Mouse (Mus musculus): ENCODE data around the gene Gm37240.

The Gm37240 gene

DNA sequence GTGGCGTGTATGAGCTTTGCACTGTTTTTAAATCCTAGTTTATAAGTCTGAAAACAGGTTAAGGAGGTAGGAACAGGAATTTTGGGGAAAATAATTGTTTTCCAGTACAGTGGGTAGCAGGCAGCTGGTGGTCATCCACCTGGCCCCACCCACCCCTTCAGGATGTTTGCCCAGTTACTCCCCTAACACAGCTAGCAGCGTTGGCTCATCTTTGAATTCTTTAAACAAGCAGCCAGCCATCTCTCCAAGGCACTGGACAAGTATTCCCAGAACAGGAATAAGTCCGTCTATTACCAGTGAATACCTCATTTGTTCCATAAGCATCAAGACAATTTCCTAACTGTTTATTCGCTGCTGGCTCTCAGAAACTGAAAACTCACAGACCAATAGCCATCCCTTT is 1111.7 kb downstream of the Gm37240 start:
- DNase-seq (ENCODE audit: low read depth, low spot score): no peak

DNA sequence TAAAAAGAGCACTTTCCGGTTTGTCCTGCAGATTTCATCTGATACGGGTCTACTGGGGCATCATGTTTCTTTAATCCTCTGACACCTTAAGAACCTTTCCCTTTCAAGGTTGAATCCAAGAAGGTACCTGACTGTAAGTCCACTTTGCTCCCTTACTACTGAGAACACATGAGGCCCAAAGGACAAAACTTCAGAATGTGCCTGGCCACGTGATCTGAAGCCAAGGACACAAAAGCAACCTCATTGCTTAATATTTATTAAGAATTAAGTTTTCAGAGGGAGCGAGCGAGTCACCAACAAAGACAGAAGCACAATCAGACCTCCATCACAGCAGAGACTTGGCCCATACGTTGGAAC is 1112.3 kb downstream of the Gm37240 start:
- no peak for DNase-seq (ENCODE audit: low read depth, low spot score)

DNA sequence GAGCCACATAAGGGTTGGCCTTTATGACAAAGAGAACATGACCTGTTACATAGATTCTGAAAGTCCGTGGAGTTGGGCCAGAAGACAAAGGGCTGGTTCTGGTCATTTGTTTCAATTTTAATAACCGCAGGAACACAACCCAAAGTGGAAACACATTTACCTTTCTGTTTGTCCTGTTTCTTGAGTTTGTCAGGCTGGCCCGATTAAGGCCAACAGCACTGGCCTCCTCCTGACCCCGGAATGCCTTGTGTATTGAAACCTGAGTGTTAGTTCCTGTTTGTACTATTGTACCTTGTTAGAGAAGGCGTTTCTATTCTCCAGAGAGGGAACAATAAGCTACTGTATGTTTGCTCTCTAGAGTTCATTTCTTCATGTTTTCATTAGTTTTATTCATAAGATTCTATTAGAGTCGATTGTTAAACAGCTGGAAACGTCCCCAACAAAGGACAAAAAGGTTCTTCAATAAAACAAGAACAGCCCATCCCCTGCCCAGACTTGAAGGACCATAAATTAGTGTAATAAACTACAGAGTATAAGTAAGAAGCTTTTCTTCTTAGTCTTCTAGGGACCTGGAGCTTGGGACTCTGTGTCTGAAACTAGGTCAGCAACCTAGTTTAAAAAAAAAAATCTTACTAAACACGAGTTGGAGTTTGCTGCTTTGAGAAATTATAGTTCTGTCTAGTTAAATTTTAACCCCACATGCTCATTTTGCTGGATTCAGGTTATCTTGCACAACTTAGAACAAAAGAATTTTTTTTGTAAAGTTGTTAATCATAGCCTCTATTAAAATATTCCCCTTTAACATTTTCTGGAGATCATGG is 1112.9 kb downstream of the Gm37240 start:
- DNase-seq (ENCODE audit: low read depth, low spot score): no peak

DNA sequence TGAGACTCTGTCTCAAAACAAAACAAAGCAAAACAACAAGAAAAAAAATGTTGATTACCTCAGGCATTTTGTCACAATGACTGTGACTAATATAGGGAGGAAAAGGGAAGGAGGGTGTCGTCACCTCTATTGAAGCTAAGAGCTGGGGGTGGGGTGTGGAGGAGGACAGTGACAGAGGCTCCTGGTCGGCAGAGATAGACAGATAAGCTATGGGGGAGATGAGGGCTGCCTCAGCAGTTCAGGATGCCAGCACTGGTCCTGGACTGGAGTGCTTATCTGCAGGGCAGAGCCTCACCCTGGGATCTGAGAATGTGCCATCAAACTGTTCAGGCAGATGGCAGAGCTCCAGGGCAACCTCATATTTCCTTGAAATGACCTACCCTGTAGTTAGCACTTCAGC is 1115.3 kb downstream of the Gm37240 start:
- DNase-seq (ENCODE audit: low read depth, low spot score): peak; percentile 7

DNA sequence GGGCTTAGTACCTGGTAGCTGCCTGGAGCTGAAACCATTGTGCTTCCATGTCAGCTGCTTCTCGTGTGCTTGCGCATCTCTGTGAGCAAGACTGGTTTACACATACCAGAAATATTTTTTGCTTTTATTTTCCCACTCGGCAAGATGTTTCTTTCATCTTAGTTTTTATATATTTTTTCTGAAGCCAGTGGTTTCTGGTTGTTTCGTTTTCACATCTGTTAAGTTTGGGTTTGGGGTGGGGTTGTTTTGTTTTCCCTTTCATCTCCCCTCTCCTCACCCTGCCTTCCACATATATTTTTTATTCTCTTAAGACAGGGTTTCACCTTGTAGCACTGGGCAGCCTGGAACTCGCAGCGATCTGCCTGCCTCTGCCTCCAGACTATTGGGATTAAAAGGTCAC is 1116.8 kb downstream of the Gm37240 start:
- DNase-seq (ENCODE audit: low read depth, low spot score): no peak

DNA sequence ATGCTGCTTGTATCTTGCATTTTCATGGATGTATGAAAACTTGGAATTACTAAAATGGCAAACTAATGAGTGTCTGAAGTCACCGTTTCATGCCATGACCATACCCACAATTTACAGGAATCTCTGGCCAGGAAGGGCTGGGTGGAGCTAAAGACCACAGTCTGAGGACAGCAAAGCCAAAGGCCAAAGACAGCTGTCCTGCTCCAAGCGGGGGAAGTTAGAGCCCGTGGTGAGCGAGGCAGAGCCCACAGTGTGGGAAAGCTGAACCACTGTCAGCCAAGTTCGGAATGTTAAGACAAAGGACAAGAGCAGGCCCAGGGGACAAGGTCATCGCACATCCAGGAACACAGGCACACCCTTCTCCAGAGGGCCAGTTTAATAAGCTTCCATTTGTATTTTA is 1117.9 kb downstream of the Gm37240 start:
- DNase-seq (ENCODE audit: low read depth, low spot score): peak; percentile 39

DNA sequence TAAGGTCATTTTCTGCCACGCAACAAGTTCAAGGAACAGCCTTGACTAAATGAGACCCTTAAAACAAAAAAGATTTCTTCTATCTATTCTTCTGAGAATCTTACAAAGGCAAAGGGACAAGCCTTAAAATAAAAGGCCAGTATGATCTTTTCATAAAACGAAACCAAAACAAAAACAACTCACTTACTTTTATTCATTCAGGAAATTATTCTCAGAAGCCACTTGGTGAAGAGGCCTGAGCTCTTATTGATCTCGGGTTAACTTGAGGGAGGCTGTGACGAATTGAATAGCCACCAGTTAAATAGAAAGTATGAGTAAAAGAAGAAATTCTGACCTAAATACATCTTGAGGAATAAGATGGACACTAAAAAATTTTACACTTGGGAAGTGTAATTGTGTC is 1118.4 kb downstream of the Gm37240 start:
- no peak for DNase-seq (ENCODE audit: low read depth, low spot score)

DNA sequence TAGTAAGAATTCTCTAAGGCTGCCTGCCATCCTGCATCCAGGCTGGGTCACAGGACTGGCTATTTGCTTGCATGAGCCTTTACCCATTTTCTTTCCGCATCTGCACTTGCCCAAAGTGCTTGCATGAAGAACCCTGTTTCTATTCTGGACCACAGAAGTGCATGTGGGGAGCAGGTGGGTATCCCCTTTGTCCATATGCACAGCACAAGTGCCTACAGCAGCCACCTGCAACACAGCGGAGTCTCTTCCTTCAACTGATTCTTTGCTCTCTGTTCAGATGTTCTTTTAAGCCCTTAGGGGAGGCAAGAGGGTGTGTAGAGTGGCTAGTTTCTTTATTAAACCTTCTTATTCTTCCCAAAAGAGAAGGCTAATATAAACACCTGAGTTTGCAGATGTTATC is 1133.5 kb downstream of the Gm37240 start:
- no peak for DNase-seq (ENCODE audit: low read depth, low spot score)

DNA sequence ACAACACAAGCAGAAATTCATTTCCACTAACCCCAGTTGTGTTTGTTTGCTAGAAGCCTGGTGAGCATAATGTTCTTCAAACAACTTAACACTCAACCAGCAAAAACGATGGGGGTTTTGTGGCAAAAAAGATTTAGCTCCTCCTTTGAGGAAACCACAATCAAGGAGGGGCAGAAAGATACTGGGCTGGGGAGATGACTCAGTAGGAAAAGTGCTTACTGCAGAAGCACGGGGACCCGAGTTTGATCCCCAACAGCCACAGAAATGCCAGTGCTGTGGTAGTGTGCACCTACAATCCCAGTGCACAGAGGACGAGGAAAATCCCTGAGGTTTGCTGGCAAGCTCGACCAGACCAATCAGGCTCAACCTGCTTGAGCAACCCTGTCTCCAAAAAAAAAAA is 1138.1 kb downstream of the Gm37240 start:
- no peak for DNase-seq (ENCODE audit: low read depth, low spot score)

DNA sequence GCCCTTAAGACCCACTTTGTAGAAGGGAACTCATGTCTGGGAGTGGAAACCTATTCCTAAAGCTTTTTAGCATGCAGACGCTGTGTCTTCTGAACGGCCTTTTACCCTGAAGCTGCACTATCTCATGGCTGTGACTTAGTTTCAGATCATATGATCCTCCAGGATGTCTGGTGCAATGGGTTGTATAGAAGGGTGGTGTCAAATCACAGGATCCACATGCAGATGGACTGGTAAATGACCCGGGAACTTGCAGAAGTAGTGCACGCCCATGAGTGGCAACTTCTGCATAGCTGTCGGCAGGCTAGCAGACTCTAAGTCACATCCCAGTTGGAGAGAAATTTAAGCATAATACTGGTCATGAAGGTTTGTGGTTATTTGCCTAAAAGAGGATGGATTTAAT is 1139.2 kb downstream of the Gm37240 start:
- no peak for DNase-seq (ENCODE audit: low read depth, low spot score)

DNA sequence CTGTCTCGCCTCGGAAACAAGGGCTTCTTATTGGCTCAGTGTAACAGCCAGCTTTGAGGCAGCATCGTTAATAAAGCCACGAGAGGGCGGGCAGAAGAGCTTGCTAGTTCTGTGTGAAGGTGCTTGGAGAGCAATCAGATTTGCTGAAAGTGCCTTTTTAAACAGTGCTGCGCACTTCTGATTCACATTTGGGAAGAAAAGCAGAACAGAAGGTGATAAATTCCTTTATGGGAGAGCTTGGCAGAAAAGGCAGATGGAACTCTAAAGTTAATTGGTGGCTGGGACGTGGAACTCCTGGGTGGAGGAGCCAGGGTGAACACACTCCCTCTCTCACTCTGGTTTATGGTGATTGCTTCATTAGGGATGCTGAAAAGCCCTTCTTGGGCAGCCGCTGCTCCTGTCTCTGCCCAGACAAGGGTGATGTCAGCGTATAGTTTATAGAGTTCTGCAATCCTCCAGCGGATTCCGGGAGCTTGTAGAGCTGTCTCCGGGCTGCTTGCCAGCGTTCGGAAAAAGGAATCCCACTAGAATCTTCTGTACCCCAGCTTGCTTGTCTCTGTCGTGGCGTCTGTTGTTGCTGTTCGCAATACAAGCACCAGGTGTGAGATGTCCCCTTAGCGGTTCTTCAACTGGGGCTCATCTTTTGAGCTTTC is 1141.7 kb downstream of the Gm37240 start:
- peak; percentile 12 for DNase-seq (ENCODE audit: low read depth, low spot score)

DNA sequence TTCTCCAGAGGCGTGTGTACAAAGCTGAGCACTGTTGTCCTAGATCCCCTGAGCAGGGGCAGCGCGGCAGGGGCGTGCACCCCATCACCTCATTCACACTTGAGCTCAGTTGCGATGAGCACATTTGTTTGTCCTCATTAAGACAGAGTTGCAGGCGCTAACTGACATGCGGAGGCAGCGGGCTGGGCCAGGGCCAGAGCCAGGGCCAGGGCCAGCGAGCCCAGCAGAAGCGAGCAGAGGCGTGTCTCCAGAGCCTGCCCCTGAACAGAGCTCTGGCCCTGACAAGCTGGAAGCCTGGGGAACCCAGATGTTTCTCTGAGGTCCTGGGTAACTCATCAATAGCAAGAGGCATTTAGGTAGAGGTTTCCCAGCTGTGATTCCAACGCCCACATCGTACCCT is 1142.6 kb downstream of the Gm37240 start:
- no peak for DNase-seq (ENCODE audit: low read depth, low spot score)

DNA sequence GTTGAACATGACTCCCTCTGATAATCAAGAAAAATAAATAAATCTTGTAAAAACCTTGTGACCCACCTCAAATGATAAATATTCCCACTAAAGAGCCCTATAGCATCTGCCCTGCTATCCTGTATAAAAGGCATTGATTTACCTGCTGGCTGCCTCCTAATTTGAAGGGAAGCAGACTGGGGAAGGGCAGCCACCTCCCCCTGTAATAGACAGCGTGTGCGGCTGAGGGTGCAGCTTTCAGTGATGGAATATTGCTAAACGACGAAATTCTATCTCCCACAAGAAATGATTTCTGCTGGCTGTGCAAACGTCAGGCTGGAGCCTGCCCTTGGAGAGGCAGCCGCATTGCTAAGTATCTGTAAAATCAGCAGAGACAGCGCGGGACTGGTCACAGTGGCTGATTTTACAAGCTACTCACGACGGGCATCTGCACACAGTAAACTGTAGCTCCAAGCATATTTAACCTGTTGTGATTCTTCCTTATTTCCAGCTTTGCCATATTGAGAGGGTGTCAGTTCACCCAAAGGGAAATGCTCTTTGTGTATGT is 1147.2 kb downstream of the Gm37240 start:
- DNase-seq (ENCODE audit: low read depth, low spot score): no peak

DNA sequence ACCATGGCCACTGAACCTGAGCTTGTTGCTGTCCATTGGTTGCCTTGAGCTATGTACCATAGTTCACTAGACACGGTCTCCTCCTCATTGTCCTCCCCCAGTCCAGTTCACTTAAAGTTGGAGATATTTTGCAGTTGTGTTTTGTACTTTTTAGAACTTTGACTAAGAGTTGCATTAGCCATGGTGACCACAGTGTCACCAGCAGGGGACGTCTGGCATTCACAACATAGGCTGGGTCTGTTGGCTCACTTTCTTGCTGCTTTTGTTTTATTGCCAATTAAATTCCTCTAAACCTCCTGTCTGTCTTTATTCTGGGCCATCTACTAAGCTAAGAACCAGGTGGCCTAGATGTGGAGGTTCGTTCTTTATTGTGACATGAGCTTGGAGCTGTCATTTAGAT is 1150.2 kb downstream of the Gm37240 start:
- DNase-seq (ENCODE audit: low read depth, low spot score): no peak

DNA sequence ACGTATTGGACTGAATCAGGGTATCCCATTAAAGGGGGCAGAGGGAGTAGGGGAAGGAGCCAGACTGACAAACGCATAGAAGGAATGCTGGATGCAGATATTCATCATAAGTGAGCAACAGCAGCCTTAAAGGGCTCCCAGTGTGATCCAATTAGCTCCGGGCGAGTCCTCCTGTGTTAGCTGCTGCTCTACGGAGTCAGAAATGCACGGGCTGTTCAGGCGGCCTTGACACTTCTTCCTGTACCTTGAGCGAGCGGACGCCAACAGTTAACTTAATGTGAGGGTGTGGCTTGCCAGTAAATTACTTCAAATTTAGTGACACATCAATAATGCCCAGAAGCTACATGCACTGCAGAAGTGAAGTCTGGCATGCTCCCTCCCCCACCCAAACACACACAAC is 1151.6 kb downstream of the Gm37240 start:
- DNase-seq (ENCODE audit: low read depth, low spot score): peak; percentile 30

DNA sequence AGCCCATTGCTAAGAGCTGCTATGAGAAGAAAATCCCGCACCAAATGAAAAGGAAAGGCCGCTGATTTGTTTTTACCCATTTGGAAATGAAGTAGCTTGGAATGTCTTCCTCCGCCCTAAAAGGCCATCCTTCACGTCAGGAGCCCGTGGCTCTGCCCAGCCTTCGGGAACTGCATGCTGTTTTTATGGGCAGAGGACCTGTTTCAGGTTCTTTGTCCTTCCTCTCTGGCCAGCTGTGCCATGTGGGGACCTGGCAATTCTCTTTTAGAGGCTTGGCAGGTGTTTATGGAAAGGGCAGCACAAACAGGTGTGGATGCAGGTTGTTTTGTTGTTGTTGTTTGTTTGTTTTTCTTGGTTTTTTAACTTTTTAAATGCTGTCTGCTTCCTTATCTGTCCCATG is 1154.8 kb downstream of the Gm37240 start:
- DNase-seq (ENCODE audit: low read depth, low spot score): no peak

DNA sequence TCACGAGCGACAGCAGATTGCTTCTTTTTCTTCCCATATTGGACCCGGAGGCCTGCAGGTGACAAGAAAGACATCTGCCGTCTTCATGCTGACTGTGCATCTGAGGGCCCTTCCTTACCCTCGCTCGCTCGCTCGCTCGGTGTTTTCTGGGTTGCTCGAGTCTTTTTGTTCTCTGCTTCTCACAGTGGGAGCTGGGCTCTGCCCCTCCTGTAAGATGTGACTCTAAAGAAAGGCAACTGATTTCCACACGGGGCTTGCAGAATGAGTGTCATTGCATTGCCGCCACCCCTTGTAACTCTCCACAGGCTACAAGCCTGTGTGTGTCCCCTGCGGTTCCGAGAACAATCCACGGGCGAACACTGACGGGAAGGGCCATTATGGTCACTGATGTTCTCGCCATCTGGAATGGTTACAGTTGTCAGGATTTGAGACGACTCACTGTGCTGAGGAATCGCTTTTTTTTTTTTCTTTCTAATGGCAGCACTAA is 1155.3 kb downstream of the Gm37240 start:
- peak; percentile 33 for DNase-seq (ENCODE audit: low read depth, low spot score)

DNA sequence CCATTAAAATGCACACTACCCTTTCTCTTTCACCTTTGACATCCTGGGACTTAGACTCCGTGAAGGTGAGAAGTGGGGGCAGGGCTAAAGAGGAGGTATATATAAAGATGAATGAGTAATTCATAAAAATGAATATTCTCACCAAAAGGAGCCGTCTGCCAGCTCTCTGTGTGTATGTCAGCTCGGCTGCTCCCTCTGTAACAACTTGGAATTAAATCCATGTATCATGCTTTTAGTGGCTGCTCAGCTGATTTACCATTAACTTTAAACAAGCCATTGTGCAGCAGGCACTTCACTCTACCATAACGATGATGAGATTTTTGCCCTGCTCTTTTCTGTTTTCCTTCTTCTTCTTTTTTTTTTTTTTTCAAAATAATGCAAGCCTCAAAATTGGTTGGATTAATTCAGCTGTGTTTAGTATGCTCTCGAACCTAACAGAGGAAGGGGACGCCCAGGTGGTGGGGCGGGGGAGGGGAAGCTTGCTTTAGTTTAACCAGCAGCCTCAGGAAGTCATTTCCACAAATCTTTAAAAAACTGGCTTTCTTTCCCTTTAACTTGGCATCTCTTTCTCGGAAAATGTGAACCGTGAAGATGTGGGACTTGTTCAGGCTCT is 1155.8 kb downstream of the Gm37240 start:
- no peak for DNase-seq (ENCODE audit: low read depth, low spot score)

DNA sequence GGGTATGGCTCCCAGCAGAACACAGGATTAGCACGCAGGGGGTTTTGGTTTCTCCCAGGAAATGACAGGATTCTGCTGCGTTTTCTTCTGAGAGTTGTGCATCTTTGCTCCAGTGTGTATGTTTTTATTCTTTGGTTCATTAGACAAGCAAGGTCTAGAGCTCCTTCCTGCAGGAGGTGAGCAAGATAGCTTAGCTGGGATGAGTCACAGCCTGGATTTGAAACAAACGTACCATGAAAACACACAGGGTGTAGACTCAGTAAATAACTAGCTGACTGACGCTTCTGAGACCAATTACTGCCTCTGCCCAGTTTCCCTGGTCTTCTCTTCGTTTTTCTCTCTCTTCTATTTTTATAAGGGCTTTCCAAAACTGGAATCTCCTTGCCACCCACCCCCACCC is 1156.3 kb downstream of the Gm37240 start:
- DNase-seq (ENCODE audit: low read depth, low spot score): no peak

DNA sequence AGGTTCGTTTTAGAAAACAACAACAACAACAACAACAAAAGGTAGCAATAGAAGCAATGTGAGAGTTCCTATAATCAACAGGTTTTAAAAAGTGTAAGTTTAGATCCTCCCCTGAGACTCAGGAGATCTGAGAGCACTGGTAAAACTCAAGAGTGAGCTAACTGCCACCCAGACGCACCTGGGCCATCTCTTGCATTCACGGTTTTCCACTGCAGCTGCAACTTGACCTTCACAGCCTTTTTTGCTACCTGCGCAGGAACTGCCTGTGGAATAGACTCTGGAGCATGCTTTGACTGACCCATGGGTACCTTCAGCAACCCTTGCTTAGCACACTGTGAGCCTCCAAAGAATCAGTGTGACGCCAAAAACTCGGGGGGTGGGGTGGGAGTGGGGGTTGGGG is 1157.5 kb downstream of the Gm37240 start:
- no peak for DNase-seq (ENCODE audit: low read depth, low spot score)

DNA sequence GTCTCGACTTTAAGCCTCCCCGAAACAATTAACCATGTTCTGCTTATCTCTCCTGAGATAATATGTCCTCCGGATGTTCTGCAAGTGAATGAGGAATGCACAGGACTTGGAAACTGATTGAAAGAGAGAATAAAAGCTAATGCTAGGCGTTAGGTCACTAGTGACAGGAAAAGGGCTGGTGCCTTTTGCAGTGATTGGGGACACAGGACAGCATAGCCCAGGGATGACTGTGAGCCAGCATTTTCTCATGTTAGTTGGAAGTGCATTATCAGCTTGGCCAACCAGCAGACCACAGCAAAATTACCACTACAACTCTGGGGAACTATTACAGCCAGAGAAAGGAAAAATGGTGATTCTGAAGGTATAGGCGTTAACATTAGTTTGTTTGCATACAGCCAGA is 1163.3 kb downstream of the Gm37240 start:
- no peak for DNase-seq (ENCODE audit: low read depth, low spot score)

DNA sequence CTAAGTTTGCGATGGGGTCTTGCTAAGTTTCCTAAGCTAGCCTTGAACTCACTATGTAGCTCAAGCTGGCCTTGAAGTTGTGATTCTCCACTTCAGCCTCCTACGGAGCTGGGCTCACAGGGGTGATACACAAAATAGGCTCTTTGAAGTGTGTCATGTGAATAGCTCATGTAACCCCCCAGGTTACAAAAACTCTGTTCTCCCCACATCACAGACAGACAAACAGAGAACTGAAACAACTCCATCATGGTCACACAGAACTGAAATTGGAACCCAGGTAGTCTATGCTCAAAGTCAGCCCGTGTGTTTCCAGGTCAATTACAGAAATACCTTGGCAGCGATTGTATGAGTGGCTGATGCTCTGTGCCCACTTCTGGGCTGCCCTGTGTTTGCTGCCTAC is 1164.6 kb downstream of the Gm37240 start:
- DNase-seq (ENCODE audit: low read depth, low spot score): no peak

Measured in ZHBTc4 (cell line).